Mouse (Mus musculus) hindbrain, embryonic 12.5 days (tissue): ENCODE results near the gene Sspn. TPM values are rescaled to one million over a fixed set of nuclear protein-coding genes. Genes with fewer than 3 reads are reported as not detected.

Experiments
- ATAC-seq: fragments of 200-750 bp; cut with Nextera tagmentation; 2 replicates; pipeline ENCODE4 v1.8.0; 2017; ENCODE audit warnings: moderate TSS enrichment; ENCODE audit not compliant: low FRiP score
- H3K27ac ChIP-seq: fragments of 300-500 bp; sonication (generic); 2 replicates; pipeline ENCODE4 v1.5.1; 2016; ENCODE audit warnings: mild to moderate bottlenecking
- H3K27me3 ChIP-seq: fragments of 300-500 bp; sonication (generic); 2 replicates; pipeline ENCODE4 v1.6.1; 2016; ENCODE audit warnings: mild to moderate bottlenecking
- H3K36me3 ChIP-seq: fragments of 300-500 bp; sonication (generic); 2 replicates; pipeline ENCODE4 v1.6.1; 2016; ENCODE audit warnings: mild to moderate bottlenecking
- H3K4me1 ChIP-seq: fragments of 300-500 bp; sonication (generic); 2 replicates; pipeline ENCODE4 v1.6.1; 2016
- H3K4me2 ChIP-seq: fragments of 300-500 bp; sonication (generic); replicated peaks from 2 replicates; pipeline ENCODE4 v1.6.1; 2016; ENCODE audit warnings: mild to moderate bottlenecking
- H3K4me3 ChIP-seq: fragments of 300-500 bp; sonication (generic); 2 replicates; pipeline ENCODE4 v1.5.1; 2016; ENCODE audit warnings: mild to moderate bottlenecking
- H3K9ac ChIP-seq: fragments of 300-500 bp; sonication (generic); 2 replicates; pipeline ENCODE4 v1.6.1; 2016; ENCODE audit warnings: mild to moderate bottlenecking, moderate library complexity
- H3K9me3 ChIP-seq: fragments of 300-500 bp; sonication (generic); replicated peaks from 2 replicates; pipeline ENCODE4 v1.6.1; 2016; ENCODE audit warnings: mild to moderate bottlenecking
- WGBS: fragments of 180-500 bp; shearing (Covaris S2); methylation state at CpG from one replicate; pipeline ENCODE4 v1.1.7; 2016; 5-methylcytosine and 5-hydroxymethylcytosine counted together
- polyA plus RNA-seq: library from polyadenylated mRNA; unstranded; fragments of >200 nt; fragmentation: Nextera tagmentation; extraction: Ambion mirVana; gene quantifications from 2 replicates; pipeline ENCODE4 v1.2.1, GENCODE M21; 2016

Gene Sspn
- polyA plus RNA-seq, 1 experiment from 2014 or later: 6.2 TPM

- 81% methylated on average over 6 of the region's 6 CpGs for WGBS
- Histone ChIP-seq H3K4me1 (no peaks in the 10 kb centered on the region), H3K4me2 (no peak overlapping the region), H3K27ac (no peak overlapping the region), H3K4me3 (no peak overlapping the region), H3K36me3 (no peaks in the 10 kb centered on the region), H3K9me3 (no peaks in the 10 kb centered on the region), H3K27me3 (no peaks in the 10 kb centered on the region), H3K9ac (no peak overlapping the region)
- no peak for ATAC-seq
Observed at GRCm38 (mm10) chr6:145940852-145941251, 9.4 kb downstream of the Sspn start.

DNA sequence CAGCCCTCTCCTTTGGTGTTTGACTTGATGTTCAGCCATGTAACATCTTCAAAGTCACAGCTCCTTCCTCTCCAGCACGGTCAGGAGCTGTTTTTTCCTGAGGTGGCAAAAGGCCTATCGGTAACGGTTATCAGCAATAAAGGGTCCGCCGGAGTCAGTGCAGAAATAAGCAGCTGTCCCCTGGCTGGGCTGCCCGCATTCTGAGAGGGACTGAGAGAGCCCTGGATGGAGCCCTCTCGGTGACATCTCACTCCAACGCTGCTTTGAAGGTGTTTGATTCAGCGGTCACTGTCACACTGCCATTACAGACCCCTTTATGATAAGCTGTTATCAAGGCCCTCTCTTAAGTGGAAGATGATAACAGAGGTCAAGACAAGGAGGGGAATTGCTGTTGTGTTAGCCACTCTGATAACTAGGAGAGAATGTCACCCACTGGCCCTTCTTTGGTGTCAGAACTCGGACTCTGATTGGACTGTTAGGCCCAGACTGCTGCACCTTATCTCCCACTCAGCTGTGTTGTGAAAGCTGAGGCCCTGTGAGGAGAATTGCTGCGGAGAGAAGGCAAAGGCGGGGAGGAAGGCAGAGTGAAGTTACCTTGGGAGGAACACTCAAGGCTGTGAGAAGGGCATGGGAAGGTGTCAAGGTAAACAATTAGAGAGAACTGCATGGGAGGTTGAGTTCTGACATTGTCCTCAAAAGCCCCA lies 11.0 kb downstream of the Sspn start:
- no peak for ATAC-seq
- no peaks in the 10 kb centered on the region for H3K27me3 ChIP-seq
- no peaks in the 10 kb centered on the region for H3K4me1 ChIP-seq
- no peak overlapping the region for H3K4me2 ChIP-seq
- H3K9me3 ChIP-seq: no peaks in the 10 kb centered on the region
- no peak overlapping the region for H3K4me3 ChIP-seq
- no peak overlapping the region for H3K27ac ChIP-seq
- WGBS: 83% methylated on average over 12 of the region's 12 CpGs
- H3K9ac ChIP-seq: no peak overlapping the region
- no peaks in the 10 kb centered on the region for H3K36me3 ChIP-seq

DNA sequence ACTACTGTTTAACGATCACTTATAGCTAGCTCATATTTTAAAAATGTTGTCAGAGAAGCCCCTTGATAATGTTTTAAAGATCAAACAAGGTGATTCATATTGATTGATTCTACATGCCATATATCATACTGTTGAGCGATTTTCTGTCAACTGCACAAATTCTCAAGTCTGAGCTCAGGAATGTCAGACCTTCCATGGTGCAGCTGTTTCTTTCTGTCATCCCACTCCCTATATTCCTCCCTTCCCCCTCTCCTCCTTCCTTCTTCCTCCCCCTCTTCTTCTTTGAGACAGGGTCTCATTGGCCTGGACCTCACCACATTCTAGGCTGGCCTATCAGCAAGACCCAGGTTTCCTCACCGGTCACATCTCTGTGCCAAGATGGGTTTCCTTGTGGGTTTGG lies 12.0 kb downstream of the Sspn start:
- H3K4me3 ChIP-seq: no peak overlapping the region
- 92% methylated on average over 3 of the region's 3 CpGs for WGBS
- H3K9me3 ChIP-seq: no peaks in the 10 kb centered on the region
- H3K27me3 ChIP-seq: no peaks in the 10 kb centered on the region
- no peak overlapping the region for H3K4me2 ChIP-seq
- H3K27ac ChIP-seq: no peak overlapping the region
- no peaks in the 10 kb centered on the region for H3K36me3 ChIP-seq
- H3K4me1 ChIP-seq: peaks cover 4% of the 10 kb centered on the region; the same call in 1 of the 2 replicates
- no peak overlapping the region for H3K9ac ChIP-seq
- no peak for ATAC-seq

DNA sequence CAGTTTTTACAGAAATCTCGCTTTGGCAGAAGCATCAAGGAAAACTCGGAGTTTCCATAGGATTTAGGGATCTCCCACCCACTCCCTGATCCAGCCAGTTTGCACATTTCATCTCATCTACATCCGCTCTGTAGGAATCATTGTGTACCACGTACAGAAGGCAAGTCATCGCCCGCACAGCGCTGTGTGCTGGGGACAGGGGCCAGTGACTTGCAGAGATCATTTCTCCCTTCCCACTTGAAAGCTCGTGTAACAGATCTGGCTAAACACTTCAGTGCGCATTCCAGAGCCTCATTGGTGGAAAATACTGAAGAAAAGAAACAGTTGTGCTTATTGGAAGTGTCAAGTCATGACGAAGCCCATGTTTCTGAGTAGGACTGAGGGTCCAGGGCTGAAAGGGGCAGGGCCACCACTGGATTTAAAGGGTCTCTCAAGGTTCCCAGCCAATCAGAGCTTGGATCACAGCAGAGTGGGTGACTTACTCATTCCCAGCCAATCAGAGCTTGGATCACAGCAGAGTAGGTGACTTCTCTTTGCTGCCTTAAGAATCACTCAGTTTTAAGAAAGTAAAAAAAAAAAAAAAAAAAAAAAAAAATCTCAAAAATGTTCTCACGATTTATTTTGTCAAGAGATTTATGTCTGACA lies 14.4 kb downstream of the Sspn start:
- H3K4me1 ChIP-seq: peaks cover 11% of the 10 kb centered on the region; the same call in 1 of the 2 replicates
- H3K4me2 ChIP-seq: no peak overlapping the region
- H3K4me3 ChIP-seq: no peak overlapping the region
- no peaks in the 10 kb centered on the region for H3K36me3 ChIP-seq
- WGBS: 85% methylated on average over 11 of the region's 11 CpGs
- no peak overlapping the region for H3K27ac ChIP-seq
- H3K9ac ChIP-seq: no peak overlapping the region
- ATAC-seq: no peak
- no peaks in the 10 kb centered on the region for H3K9me3 ChIP-seq
- H3K27me3 ChIP-seq: no peaks in the 10 kb centered on the region

GRCm38 (mm10) chr6:145949049-145949448 lies 17.6 kb downstream of the Sspn start:
- Histone ChIP-seq H3K27ac (no peak overlapping the region), H3K9me3 (no peaks in the 10 kb centered on the region), H3K4me1 (peaks cover 11% of the 10 kb centered on the region; the same call in 1 of the 2 replicates), H3K27me3 (no peaks in the 10 kb centered on the region), H3K9ac (no peak overlapping the region), H3K4me3 (no peak overlapping the region), H3K4me2 (no peak overlapping the region), H3K36me3 (no peaks in the 10 kb centered on the region)
- peak; percentile 58 for ATAC-seq
- WGBS: 37% methylated on average over 4 of the region's 4 CpGs

- H3K27me3 ChIP-seq: no peaks in the 10 kb centered on the region; the same call in 1 of the 2 replicates
- H3K4me3 ChIP-seq: no peak overlapping the region
- H3K36me3 ChIP-seq: no peaks in the 10 kb centered on the region
- H3K9ac ChIP-seq: no peak overlapping the region
- ATAC-seq: no peak
- no peak overlapping the region for H3K4me2 ChIP-seq
- H3K9me3 ChIP-seq: no peaks in the 10 kb centered on the region
- peaks cover 11% of the 10 kb centered on the region; the same call in 1 of the 2 replicates for H3K4me1 ChIP-seq
- 90% methylated on average over 5 of the region's 5 CpGs for WGBS
- H3K27ac ChIP-seq: no peak overlapping the region
Observed at GRCm38 (mm10) chr6:145950626-145951025, 19.2 kb downstream of the Sspn start.

GRCm38 (mm10) chr6:145952594-145952993 lies 21.2 kb downstream of the Sspn start:
- Histone ChIP-seq H3K27me3 (no peaks in the 10 kb centered on the region; the same call in 1 of the 2 replicates), H3K4me2 (no peak overlapping the region), H3K9me3 (no peaks in the 10 kb centered on the region), H3K4me3 (no peak overlapping the region), H3K4me1 (peaks cover 15% of the 10 kb centered on the region), H3K36me3 (no peaks in the 10 kb centered on the region), H3K9ac (no peak overlapping the region), H3K27ac (no peak overlapping the region)
- ATAC-seq: no peak
- 89% methylated on average over 3 of the region's 3 CpGs for WGBS

GRCm38 (mm10) chr6:145953121-145953896 lies 21.9 kb downstream of the Sspn start:
- no peak for ATAC-seq
- H3K4me2 ChIP-seq: no peak overlapping the region
- 67% methylated on average over 13 of the region's 13 CpGs for whole genome bisulfite sequencing
- H3K36me3 ChIP-seq: no peaks in the 10 kb centered on the region
- H3K4me3 ChIP-seq: no peak overlapping the region
- no peaks in the 10 kb centered on the region for H3K9me3 ChIP-seq
- H3K4me1 ChIP-seq: peaks cover 20% of the 10 kb centered on the region
- H3K27me3 ChIP-seq: no peaks in the 10 kb centered on the region; the same call in 1 of the 2 replicates
- H3K9ac ChIP-seq: no peak overlapping the region
- H3K27ac ChIP-seq: no peak overlapping the region

DNA sequence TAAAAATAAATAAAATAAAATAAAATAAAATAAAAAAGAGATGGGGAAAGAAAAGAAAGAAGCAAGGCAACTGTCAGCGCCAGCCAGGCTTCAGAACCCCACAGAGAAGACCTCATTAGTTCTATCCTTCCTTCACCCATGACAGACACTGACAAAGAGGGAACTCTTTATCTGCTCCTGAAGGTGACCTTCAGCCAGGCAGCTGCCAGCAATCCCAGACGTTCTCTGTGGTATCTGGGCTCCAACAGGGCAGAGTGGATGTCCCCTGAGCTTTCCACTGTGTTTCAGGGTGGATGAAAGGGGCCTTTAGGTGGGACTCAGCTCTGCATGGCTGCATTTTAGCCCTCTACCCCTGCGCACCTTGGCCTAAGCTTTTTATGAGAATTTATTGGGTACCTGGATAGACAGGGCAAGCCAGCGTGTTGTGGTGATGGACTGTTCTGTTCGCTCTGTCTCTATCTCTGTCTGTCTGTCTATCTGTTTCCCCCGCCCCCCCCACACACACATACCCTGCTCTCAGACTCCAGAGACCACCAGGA lies 26.1 kb downstream of the Sspn start:
- ATAC-seq: no peak
- 75% methylated on average over 6 of the region's 6 CpGs for WGBS
- no peak overlapping the region for H3K4me3 ChIP-seq
- no peaks in the 10 kb centered on the region for H3K9me3 ChIP-seq
- no peaks in the 10 kb centered on the region; the same call in 1 of the 2 replicates for H3K27me3 ChIP-seq
- no peak overlapping the region for H3K9ac ChIP-seq
- H3K27ac ChIP-seq: no peak overlapping the region
- no peak overlapping the region for H3K4me2 ChIP-seq
- peaks cover 13% of the 10 kb centered on the region for H3K4me1 ChIP-seq
- no peaks in the 10 kb centered on the region for H3K36me3 ChIP-seq

GRCm38 (mm10) chr6:145958070-145958469 lies 26.6 kb downstream of the Sspn start:
- H3K27ac ChIP-seq: no peak overlapping the region
- H3K36me3 ChIP-seq: no peaks in the 10 kb centered on the region
- no peak overlapping the region for H3K4me2 ChIP-seq
- H3K4me1 ChIP-seq: peaks cover 13% of the 10 kb centered on the region
- H3K27me3 ChIP-seq: no peaks in the 10 kb centered on the region; the same call in 1 of the 2 replicates
- 40% methylated on average over 5 of the region's 5 CpGs for WGBS
- ATAC-seq: no peak
- no peaks in the 10 kb centered on the region for H3K9me3 ChIP-seq
- no peak overlapping the region for H3K4me3 ChIP-seq
- H3K9ac ChIP-seq: no peak overlapping the region

- Histone ChIP-seq H3K9me3 (no peaks in the 10 kb centered on the region), H3K4me3 (no peak overlapping the region), H3K4me2 (no peak overlapping the region), H3K9ac (no peak overlapping the region), H3K4me1 (peaks cover 17% of the 10 kb centered on the region), H3K36me3 (no peaks in the 10 kb centered on the region), H3K27me3 (no peaks in the 10 kb centered on the region), H3K27ac (no peak overlapping the region)
- ATAC-seq: no peak
- 74% methylated on average over 8 of the region's 8 CpGs for WGBS
Observed at GRCm38 (mm10) chr6:145961047-145961446, 29.6 kb downstream of the Sspn start.

DNA sequence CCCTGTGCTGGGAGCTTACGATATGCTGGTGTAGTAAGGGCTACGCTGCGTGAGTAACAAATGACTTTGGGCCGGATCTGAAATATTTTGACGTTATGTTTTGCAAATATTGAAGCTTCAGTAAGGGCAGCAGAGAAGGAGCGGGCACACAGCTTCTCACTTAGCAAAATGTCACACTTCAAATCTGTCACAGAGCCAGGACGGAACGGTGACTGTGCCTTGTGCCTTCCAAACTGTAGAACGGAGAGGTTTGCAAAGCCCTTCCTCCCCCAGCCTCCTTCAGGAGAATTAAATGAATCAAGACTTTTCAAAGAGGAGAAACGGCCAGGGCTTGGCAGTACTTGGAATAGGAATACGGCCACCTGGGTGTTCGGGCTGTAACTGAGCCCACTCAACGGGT lies 32.5 kb downstream of the Sspn start:
- no peaks in the 10 kb centered on the region for H3K9me3 ChIP-seq
- no peak overlapping the region for H3K27ac ChIP-seq
- H3K27me3 ChIP-seq: no peaks in the 10 kb centered on the region
- no peak overlapping the region for H3K4me2 ChIP-seq
- H3K36me3 ChIP-seq: no peaks in the 10 kb centered on the region
- H3K4me1 ChIP-seq: 0 out of 2 replicates have a peak, but pooled peaks cover 5% of the 10 kb centered on the region
- no peak for ATAC-seq
- no peak overlapping the region for H3K9ac ChIP-seq
- H3K4me3 ChIP-seq: no peak overlapping the region
- WGBS: 87% methylated on average over 13 of the region's 13 CpGs
